ENCODE assay signal across 25 mouse cellular contexts in genomic region chr11:87299066-87299465, GRCm38 (mm10). TPM values are rescaled to one million over a fixed set of nuclear protein-coding genes. Genes with fewer than 3 reads are reported as not detected.
DNase-seq lines count a peak whose midpoint lies in the region; ATAC-seq and TF ChIP-seq lines count a peak whose summit lies in the region.
"Had no signal": no experiment of that assay in that cellular context is flagged by ENCODE, and none has a peak within 500 bp of the region (broad histone marks: within the 10 kb centered on the region; RNA-seq: fewer than 3 reads in every experiment).

No protein-coding gene starts in this region.

- TF ChIP-seq CTCF in embryonic fibroblast, embryonic 13.5 days (IDR thresholded peaks at IDR 0.05; ENCODE audit: borderline replicate concordance, insufficient read depth, low read length), result no peak
- TF ChIP-seq CTCF in olfactory bulb, adult 2 months (IDR thresholded peaks at IDR 0.05; ENCODE audit: insufficient read depth, low read depth, low read length), result no peak

- no peaks in the 10 kb centered on the region for H3K9me3 ChIP-seq in heart, embryonic 10.5 days
- H3K9me3 ChIP-seq: embryonic facial prominence, embryonic 10.5 days; forebrain, embryonic 13.5 days; limb, embryonic 13.5 days; liver, embryonic 13.5 days; lung, embryonic 15.5 days; midbrain, embryonic 13.5 days; neural tube, embryonic 12.5 days had no signal

- peaks cover 18% of the 10 kb centered on the region for H3K4me1 ChIP-seq in heart, embryonic 10.5 days
- peaks cover 10% of the 10 kb centered on the region for H3K4me1 ChIP-seq in embryonic fibroblast, embryonic 13.5 days (ENCODE audit: control insufficient read depth, insufficient read depth, low read length)
- H3K4me1 ChIP-seq in olfactory bulb, adult 2 months (ENCODE audit: control insufficient read depth, insufficient read depth, low read length), result peaks cover 18% of the 10 kb centered on the region
- H3K4me1 ChIP-seq: limb, embryonic 13.5 days; neural tube, embryonic 12.5 days had no signal

- H3K4me3 ChIP-seq in heart, embryonic 10.5 days, result no peak overlapping the region
- no peak overlapping the region for H3K4me3 ChIP-seq in embryonic fibroblast, embryonic 13.5 days (ENCODE audit: insufficient read depth, low read length)
- no peak overlapping the region for H3K4me3 ChIP-seq in olfactory bulb, adult 2 months (ENCODE audit: insufficient read depth, low read depth, low read length)
- H3K4me3 ChIP-seq: embryonic facial prominence, embryonic 10.5 days; forebrain, embryonic 13.5 days; limb, embryonic 13.5 days; liver, embryonic 13.5 days; lung, embryonic 15.5 days; midbrain, embryonic 13.5 days; neural tube, embryonic 12.5 days had no signal

- WGBS in heart, embryonic 10.5 days, result 48% methylated on average over 5 of the region's 5 CpGs
- 21% methylated on average over 5 of the region's 5 CpGs for WGBS in olfactory bulb, adult 2 months

- ATAC-seq in megakaryocyte progenitor cell, adult 5-6 weeks (replicated peaks; ENCODE audit: poor library complexity), result no peak
- no peak for ATAC-seq in megakaryocyte, adult 5-6 weeks (ENCODE audit: poor library complexity, severe bottlenecking)
- ATAC-seq: forebrain, embryonic 13.5 days; midbrain, embryonic 13.5 days had no signal

- no peak for DNase-seq in heart, embryonic 10.5 days (ENCODE audit: low spot score)
- DNase-seq in heart, adult 9 months (ENCODE audit: low spot score in 2 of 2), result no peak
- DNase-seq in NIH3T3 (ENCODE audit: low read depth), result peak; percentile 32
- DNase-seq: adrenal gland, postnatal 36 days; B cell, adult 2 months; cerebellum, adult 18-20 months; cerebellum, postnatal 36 days; gastrocnemius, postnatal 36 days; kidney, adult 9 months; kidney, postnatal 25 days; layer of hippocampus, adult 9-11 months; liver, embryonic 13.5 days; right cerebral cortex, adult 18-20 months; thymus, adult 18-20 months had no signal

- no peaks in the 10 kb centered on the region for H3K36me3 ChIP-seq in heart, embryonic 10.5 days
- H3K36me3 ChIP-seq: embryonic facial prominence, embryonic 10.5 days; limb, embryonic 13.5 days; liver, embryonic 13.5 days; lung, embryonic 15.5 days; midbrain, embryonic 13.5 days; neural tube, embryonic 12.5 days had no signal

- H3K27me3 ChIP-seq in heart, embryonic 10.5 days (ENCODE audit: insufficient read depth, poor library complexity, severe bottlenecking), result no peaks in the 10 kb centered on the region
- H3K27me3 ChIP-seq: forebrain, embryonic 13.5 days; limb, embryonic 13.5 days; liver, embryonic 13.5 days; lung, embryonic 15.5 days; midbrain, embryonic 13.5 days; neural tube, embryonic 12.5 days had no signal

- TF ChIP-seq POLR2A in embryonic fibroblast, embryonic 13.5 days (IDR thresholded peaks at IDR 0.05; ENCODE audit: low read depth, low read length), result no peak
- no peak for TF ChIP-seq POLR2A in olfactory bulb, adult 2 months (IDR thresholded peaks at IDR 0.05; ENCODE audit: insufficient read depth, low read depth, low read length)

- peak overlapping the region; percentile 77 for H3K27ac ChIP-seq in heart, embryonic 10.5 days
- peak overlapping the region; percentile 6; the same call in 1 of the 2 replicates for H3K27ac ChIP-seq in embryonic fibroblast, embryonic 13.5 days (ENCODE audit: insufficient read depth, low read length)
- H3K27ac ChIP-seq in olfactory bulb, adult 2 months (ENCODE audit: insufficient read depth, low read depth, low read length), result peak overlapping the region; percentile 39
- H3K27ac ChIP-seq: embryonic facial prominence, embryonic 10.5 days; forebrain, embryonic 13.5 days; limb, embryonic 13.5 days; liver, embryonic 13.5 days; lung, embryonic 15.5 days; macrophage; midbrain, embryonic 13.5 days; neural tube, embryonic 12.5 days had no signal

RNA-seq across cellular contexts. Expression of gene Ppm1e, which starts 59.8 kb away (rescaled TPM):
- 2.2 and 3.1 TPM in 2 replicates for polyA plus RNA-seq in heart, embryonic 10.5 days (2016; fragmentation: Nextera tagmentation; extraction: Ambion mirVana)
- polyA plus RNA-seq in embryonic fibroblast, embryonic 13.5 days (2011; ENCODE audit: insufficient read length, low read depth, missing spikeins), result 1.4 and 1.6 TPM in 2 replicates
- polyA plus RNA-seq in olfactory bulb, adult 2 months (2012; ENCODE audit: insufficient read depth, insufficient read length, low replicate concordance, missing spikeins), result 159 and 312 TPM in 2 replicates
- total RNA-seq in megakaryocyte progenitor cell, adult 5-6 weeks (2015), result 0.76 and 0.91 TPM in 2 replicates
- total RNA-seq in megakaryocyte progenitor cell, adult 5-6 weeks (2017), result 0.87 and 2.6 TPM in 2 replicates
- total RNA-seq in megakaryocyte, adult 5-6 weeks (2015), result 0.76 and 0.91 TPM in 2 replicates
- 0.57 and 0.81 TPM in 2 replicates for total RNA-seq in megakaryocyte, adult 5-6 weeks (2017)

Comparison
In these comparisons a context has a peak if more than half of its experiments do, and no peak if none do; other contexts are left out.
1. H3K27ac ChIP-seq: peak in every context shown above with its lines; median percentile 77 in heart, embryonic 10.5 days; 39 in olfactory bulb, adult 2 months; 6 in embryonic fibroblast, embryonic 13.5 days.
2. RNA of gene Ppm1e, which starts 59.8 kb away (polyA plus RNA-seq): 159 to 312 TPM in olfactory bulb, adult 2 months; 2.2 to 3.1 TPM in heart, embryonic 10.5 days and 1.4 to 1.6 TPM in embryonic fibroblast, embryonic 13.5 days; every median in the first group is over 10 times any median in the second.